Mouse (Mus musculus) embryonic stem cell, embryonic (primary cell): Measurements from ENCODE around the gene Osbpl3.

ENCODE experiments used
- CTCF ChIA-PET, 4 experiments: fragments of 300-600 bp in 2 of 4; fragments of 350-600 bp in 2 of 4; sonication (Branson Sonifier 250); formaldehyde crosslinking; loops; one replicate each; lab custom pipeline; 2022; ENCODE audit warnings: inconsistent platforms in 2 of 4; lab: Charles Lee
- POLR2A ChIA-PET, 4 experiments: fragments of 300-600 bp in 2 of 4; fragments of 350-600 bp in 2 of 4; sonication (Branson Sonifier 250); formaldehyde crosslinking; loops; one replicate each; lab custom pipeline; 2022; ENCODE audit warnings: antibody characterized with exemption in 4 of 4, inconsistent platforms in 1 of 4; lab: Charles Lee

Gene Osbpl3

DNA sequence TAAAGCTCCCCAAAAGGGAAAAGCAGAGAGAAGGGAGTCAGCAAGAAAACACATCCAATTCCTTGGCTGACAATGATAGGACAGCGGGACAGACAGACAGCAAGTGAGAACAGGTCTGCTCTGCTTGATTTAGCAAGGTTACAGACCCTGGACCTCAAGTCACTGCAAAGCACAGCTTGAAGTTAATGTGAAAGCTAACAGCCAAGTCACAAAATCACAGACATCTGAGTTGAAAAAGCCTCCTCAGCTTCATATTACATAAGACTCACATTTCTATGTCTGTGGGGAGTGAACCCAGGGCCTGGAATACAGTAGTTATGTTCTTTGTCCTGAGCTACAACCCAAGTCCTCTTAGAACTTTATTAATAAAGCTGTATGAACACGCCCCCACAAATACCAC is 35.6 kb downstream of the Osbpl3 start:
- ChIA-PET POLR2A (interaction anchor here in 3 of 4 experiments (0.6 to 1.5 kb wide), 6 partner anchors 9 to 39 kb away, joined by 3 to 7 read pairs (median 3); no protein-coding TSS in a partner anchor), CTCF (interaction anchor here in 1 of 4 experiments (1.5 kb wide), 1 partner anchor 108 kb away, joined by 3 read pairs; no protein-coding TSS in a partner anchor)

DNA sequence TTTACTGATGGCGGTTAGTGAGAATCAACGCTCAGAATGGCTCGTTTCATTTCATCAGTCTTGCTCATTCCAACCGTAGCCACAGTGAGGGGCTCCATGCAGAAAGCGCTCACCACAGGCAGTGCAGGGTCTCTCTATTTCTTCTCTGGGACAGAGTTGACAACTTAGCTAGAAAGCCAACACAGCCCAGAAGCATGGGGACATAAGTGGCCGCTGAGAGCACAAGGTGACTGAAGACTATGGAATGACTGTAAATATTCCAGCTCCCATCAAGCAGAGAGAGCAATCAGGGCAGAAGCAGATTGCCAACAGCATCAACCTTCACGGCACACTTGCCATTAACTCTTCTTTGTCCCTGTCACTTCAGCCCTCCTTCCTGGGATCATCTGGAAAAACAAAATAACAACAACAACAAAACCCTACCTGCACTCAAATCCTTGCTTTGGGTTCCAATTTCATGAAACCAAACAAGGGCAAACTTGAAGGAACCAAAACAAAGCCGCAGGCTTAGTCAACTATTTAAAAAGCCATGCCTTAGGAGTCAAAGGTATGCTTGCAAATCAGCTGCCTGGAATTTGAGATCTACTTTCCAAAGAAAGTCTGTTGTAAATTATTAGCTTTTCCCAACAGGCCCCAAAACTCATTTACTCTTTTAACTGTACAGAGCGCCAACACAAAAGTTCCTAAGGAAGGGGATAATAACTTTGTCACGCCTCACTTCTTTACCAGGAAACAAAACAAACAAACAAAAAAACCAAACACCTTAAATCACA is 36.3 kb downstream of the Osbpl3 start:
- CTCF ChIA-PET, result interaction anchor here in 1 of 4 experiments (1.5 kb wide), 1 partner anchor 107 kb away, joined by 3 read pairs; no protein-coding TSS in a partner anchor
- POLR2A ChIA-PET, result interaction anchor here in 2 of 4 experiments (0.6 to 1.5 kb wide), 3 partner anchors 10 to 25 kb away, joined by 3 to 7 read pairs (median 3); no protein-coding TSS in a partner anchor

DNA sequence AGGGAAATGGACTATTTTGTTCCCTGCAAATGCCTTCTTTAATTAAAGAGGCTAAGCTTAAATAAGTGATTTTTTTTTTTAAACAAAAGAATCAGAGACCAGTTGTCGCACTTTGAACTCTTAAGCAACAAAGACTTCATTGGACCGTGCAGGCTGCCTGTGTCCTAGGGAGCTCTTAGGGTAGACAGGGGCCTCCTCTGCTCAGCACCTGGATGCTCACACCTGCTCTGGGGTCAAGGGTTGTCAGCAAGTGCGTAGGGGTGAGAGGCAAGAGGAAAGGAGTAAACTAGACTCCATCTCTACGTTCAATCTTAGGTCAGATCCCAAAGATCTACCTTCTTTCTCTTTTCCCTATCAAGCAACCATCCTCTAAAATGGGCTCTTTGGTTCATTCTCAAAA is 37.0 kb downstream of the Osbpl3 start:
- POLR2A ChIA-PET, result interaction anchor here in 2 of 4 experiments (0.7 to 1.2 kb wide), 3 partner anchors 8 to 15 kb away, joined by 3 to 4 read pairs (median 3); no protein-coding TSS in a partner anchor
- CTCF ChIA-PET, result no interaction called here

DNA sequence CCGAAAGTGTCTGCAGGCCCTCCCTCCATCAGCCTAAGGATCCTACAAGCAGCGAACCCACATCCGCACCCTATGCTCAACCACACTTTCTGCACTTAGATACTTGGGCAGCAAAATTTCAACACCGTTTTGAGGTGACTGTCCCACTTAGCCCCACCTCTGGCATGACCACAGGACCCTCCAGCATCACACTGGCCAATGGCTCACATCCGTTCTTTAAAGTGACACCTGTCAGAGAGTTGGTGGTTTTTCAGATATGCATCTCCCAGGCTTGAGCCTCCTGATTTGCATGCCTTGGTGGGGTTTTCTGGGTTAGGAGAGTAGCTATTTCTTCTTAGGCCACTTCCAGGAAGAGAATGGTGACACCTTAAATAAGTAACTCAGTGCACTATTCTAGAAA is 39.1 kb downstream of the Osbpl3 start:
- ChIA-PET CTCF (no interaction called here), POLR2A (no interaction called here)

DNA sequence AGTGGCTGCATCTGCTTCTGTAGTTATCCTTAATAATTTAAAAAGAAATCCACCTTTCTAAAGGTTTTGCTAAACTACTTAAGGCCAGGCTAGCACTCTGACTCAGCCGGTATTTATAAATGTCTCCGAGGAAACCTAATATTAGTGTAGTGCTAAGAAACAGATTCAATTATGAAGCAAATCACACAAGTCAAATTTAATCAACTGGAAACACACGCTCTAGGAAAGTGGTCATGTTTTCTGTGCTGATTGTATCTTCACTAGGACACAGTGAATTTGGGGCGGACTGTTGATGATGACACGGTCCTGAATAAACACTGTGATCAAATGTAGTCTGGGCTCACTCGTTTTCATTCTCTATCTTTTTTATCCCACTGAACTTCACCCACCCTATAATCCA is 40.6 kb downstream of the Osbpl3 start:
- ChIA-PET CTCF (interaction anchor here in 1 of 4 experiments (0.6 kb wide), 1 partner anchor 18 kb away, joined by 3 read pairs; no protein-coding TSS in a partner anchor), POLR2A (no interaction called here)

DNA sequence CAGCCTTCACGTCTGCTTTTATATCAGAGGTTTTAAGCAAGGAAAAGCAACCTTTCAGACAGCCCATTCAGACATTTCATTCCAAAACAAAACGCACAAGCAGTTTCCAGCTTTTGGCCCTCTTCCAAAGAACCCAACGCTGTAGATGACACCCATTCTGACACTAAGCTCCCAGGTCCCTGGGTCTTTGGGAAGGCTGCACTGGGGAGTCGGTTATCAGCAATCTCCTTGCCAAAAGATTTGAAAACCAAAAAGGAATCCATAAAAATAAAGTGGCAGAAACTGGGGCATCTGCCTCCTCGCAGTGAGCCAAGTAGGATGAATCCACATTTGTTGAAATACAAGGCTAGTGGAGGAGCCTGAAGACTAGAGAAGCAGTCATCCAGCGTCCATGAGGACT is 41.5 kb downstream of the Osbpl3 start:
- POLR2A ChIA-PET, result interaction anchor here in 2 of 4 experiments (0.6 to 2.2 kb wide), 5 partner anchors 16 to 1046 kb away, joined by 3 to 7 read pairs (median 3); partner anchors contain the start of gene Osbpl3 (in 2 of the 2)
- CTCF ChIA-PET, result interaction anchor here in 1 of 4 experiments (0.7 kb wide), 1 partner anchor 102 kb away, joined by 3 read pairs; no protein-coding TSS in a partner anchor

DNA sequence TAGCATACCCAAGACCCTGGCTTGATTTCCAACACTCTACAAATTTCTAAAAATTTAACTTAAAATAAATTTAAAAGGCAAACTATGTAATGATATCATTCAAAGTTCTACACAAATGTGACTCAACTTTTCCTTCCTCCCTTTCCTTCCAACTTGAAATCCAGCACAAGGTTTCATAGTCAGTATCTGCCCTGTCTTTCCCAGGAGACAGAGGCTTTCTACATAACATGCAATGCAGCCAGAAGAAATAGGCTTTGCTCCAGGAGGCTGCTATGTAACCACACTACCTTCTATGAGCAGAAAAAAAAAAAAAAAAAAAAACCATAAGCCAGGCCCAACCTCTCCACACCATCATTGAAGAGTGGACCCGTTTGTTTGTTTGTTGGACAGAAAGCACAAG is 42.6 kb downstream of the Osbpl3 start:
- POLR2A ChIA-PET, result interaction anchor here (0.6 to 2.2 kb wide), 6 partner anchors 17 to 1977 kb away, joined by 3 to 7 read pairs (median 4); partner anchors contain the start of gene Osbpl3 (in 1 of the 4)
- CTCF ChIA-PET, result interaction anchor here in 1 of 4 experiments (0.6 kb wide), 1 partner anchor 41 kb away, joined by 3 read pairs; no protein-coding TSS in a partner anchor

DNA sequence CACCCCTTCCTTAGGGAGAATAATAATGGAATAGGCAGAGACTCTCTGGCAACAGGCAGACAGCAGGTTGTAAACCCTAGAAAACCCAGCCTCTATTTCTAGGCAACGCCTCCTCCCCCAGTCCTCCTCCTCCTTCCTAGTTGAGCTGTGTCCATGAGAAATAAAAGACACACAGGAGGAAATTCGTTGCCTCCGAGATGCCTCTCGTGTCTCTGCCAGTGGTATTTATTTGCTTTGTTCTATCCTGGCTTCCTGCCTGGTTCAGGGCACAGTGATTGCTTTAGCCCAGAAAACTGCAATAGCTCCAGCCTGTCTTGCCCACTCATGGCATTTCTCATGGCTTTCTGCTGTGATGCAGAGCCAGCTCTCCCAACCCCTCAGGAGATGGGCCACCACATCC is 43.8 kb downstream of the Osbpl3 start:
- POLR2A ChIA-PET, result interaction anchor here in 1 of 4 experiments (0.9 kb wide), 1 partner anchor 10 kb away, joined by 3 read pairs; no protein-coding TSS in a partner anchor
- CTCF ChIA-PET, result no interaction called here

DNA sequence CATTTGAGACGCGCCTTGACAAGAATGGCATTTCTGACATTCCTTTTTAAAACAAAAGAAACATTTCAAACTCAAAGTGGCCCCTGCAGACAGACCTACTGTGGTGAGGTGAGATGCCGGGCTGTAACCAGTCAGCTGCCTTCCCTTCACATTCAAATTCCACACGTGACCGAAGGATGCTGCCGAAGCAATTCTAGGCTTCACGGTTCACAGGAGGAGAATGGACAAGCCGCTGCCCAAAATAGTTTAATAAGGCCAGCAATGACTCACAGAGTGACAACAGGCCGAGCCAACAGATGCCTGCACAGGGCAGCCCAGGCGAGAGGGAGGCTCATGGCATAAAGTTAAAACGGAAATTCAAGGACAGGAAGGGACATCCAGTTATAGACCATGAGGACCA is 51.3 kb downstream of the Osbpl3 start:
- POLR2A ChIA-PET, result interaction anchor here in 3 of 4 experiments (0.6 to 1.9 kb wide), 8 partner anchors 11 to 785 kb away, joined by 3 to 10 read pairs (median 4); partner anchors contain the start of genes Cycs (in 1 of the 3) and Osbpl3 (in 1 of the 3)

DNA sequence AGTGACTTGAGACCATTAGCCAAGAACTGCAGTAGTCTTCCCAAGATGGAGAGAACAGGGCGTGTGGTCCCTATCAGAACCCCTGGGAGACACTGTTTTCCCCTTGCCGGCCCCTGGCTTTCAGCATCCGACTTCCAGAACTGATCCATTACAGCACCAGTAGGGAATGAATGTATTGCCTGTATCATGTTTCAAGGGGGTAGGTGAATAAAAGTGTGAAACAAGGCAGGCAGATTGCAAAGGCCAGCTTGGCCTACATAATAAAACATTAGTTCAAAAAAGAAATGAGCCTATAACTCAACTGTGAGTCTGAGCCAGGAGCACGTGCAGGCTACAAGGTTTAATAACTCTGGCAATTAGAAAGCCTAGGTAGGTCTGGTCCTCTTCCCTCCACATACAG is 52.5 kb downstream of the Osbpl3 start:
- POLR2A ChIA-PET, result interaction anchor here in 2 of 4 experiments (0.5 to 1.9 kb wide), 4 partner anchors 22 to 1678 kb away, joined by 5 to 10 read pairs (median 6); partner anchors contain the start of genes Cycs (in 1 of the 2) and Osbpl3 (in 1 of the 2)
- CTCF ChIA-PET, result no interaction called here

More for the DNA sequence above, 51.3 kb downstream of the Osbpl3 start:
- CTCF ChIA-PET, result interaction anchor here in 1 of 4 experiments (0.9 kb wide), 1 partner anchor 96 kb away, joined by 3 read pairs; no protein-coding TSS in a partner anchor

DNA sequence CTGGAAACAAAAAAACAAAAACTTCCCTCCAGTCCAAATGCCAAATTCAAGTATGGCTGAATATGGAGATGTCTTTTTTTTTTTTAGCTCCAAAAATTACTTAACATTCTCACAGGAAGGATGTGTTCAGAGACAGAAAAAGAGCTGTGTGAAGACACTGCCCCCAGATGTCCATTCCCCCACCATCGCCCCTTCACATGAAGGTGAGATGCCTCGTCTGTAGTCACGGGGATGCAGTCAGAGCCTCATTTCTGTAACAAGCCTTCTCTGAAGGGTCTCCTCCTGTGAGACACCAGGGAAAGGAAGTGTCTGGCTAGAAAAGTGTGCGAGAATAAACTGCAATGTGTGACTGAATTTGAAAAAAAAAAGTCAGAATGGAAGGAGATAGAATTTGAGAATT is 53.1 kb downstream of the Osbpl3 start:
- CTCF ChIA-PET, result no interaction called here
- POLR2A ChIA-PET, result interaction anchor here in 1 of 4 experiments (0.6 kb wide), 1 partner anchor 1959 kb away, joined by 3 read pairs; no protein-coding TSS in a partner anchor

DNA sequence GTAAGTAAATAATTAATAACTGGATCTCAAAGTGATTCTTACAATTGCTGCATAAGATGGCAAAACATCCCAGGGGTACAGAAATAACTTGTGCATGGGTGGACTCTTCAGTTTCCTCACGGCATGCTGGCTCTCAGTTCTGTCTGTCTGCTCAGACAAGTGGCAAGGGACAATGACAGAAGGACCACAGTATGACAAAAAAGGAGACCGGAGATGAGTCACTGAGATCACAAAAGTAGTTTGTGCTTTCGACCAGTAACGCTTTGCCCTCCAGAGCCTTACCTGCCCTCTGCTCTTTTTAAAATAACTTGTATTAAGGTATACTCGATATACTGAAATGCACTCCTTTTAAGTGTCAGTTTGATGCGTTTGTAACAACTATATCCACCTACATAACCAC is 55.8 kb downstream of the Osbpl3 start:
- POLR2A ChIA-PET, result no interaction called here
- CTCF ChIA-PET, result interaction anchor here in 1 of 4 experiments (0.6 kb wide), 1 partner anchor 193 kb away, joined by 6 read pairs; no protein-coding TSS in a partner anchor

DNA sequence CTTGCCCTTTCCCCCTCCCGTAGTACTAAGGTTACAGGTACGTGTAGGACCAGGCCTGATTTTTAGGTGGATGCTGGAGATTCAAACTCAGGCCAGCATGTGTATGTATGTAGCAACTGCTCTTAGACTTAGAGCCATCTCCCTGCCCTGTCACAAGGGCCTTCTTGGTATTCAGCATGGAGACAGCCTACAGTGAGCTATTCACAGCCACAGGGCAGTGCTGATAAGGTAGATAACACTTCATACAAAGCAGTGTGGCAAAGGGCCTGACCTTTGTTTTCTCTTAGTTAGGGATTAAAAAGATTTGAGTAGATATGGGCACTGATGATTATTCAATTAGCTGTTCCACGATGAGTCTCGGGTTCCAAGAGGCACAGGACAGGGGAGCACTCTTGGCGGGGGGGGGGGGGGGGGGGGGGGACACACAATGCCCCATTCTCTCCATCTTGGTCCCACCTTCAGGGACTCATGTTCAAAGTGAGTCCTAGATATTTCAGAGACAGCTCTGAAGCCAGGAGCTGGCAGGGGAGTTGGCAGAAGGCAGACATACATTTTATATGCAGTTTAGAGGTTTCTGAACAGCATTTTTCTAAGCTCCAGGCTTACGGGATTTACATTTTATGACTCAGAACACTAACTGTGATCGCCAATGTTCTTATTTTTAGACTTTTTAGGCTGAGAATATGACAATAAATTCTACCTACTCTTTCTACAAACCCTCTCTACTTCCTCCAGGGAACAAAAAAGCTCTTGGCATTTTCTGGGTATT is 56.4 kb downstream of the Osbpl3 start:
- ChIA-PET CTCF (interaction anchor here in 1 of 4 experiments (0.6 kb wide), 1 partner anchor 194 kb away, joined by 6 read pairs; no protein-coding TSS in a partner anchor), POLR2A (interaction anchor here in 3 of 4 experiments (0.6 to 1.0 kb wide), 3 partner anchors 21 to 56 kb away, joined by 3 read pairs; partner anchors contain the start of gene Osbpl3 (in 1 of the 3))

DNA sequence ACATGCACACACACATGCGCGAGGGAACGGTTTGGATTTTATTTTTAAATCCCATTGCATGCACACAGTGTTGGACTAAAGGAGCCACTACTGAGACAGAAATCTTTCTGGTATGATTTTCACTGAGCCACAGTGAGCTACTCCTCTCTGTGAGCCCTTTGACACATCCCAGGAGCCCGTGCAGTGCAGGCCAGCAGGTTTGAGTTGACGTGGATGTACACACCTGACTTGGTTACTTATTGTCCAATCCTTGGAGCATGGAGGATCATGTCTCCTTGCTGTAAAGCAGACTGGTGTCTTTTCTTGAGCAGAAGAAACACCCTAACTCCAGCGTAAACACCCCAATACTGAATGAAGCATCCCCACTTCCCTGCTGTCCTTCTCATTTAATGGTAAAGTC is 57.7 kb downstream of the Osbpl3 start:
- ChIA-PET POLR2A (interaction anchor here in 1 of 4 experiments (1.0 kb wide), 1 partner anchor 20 kb away, joined by 3 read pairs; no protein-coding TSS in a partner anchor), CTCF (interaction anchor here in 1 of 4 experiments (0.6 kb wide), 1 partner anchor 164 kb away, joined by 5 read pairs; no protein-coding TSS in a partner anchor)

DNA sequence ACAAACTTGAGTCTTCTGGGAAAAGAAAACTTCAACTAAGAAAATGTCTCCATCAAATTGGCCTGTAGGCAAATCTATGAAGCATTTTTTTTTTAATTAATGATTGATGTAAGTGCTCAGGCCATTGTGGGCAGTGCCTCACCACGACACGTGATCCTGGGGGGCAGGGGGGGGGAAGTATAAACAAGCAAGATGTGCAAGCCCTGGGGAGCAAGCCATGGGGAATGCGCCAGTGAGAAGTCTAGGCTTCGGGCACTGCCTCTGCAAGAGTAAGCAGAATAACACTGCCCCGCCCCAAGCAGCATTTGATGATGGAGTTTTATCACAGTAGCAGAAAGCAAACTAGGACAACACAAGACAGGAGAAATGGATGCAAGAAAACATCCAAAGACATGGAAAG is 58.9 kb downstream of the Osbpl3 start:
- CTCF ChIA-PET, result interaction anchor here in 2 of 4 experiments (0.6 to 0.7 kb wide), 2 partner anchors 19 to 122 kb away, joined by 3 to 6 read pairs; no protein-coding TSS in a partner anchor
- POLR2A ChIA-PET, result interaction anchor here in 1 of 4 experiments (1.4 kb wide), 1 partner anchor 15 kb away, joined by 4 read pairs; no protein-coding TSS in a partner anchor

DNA sequence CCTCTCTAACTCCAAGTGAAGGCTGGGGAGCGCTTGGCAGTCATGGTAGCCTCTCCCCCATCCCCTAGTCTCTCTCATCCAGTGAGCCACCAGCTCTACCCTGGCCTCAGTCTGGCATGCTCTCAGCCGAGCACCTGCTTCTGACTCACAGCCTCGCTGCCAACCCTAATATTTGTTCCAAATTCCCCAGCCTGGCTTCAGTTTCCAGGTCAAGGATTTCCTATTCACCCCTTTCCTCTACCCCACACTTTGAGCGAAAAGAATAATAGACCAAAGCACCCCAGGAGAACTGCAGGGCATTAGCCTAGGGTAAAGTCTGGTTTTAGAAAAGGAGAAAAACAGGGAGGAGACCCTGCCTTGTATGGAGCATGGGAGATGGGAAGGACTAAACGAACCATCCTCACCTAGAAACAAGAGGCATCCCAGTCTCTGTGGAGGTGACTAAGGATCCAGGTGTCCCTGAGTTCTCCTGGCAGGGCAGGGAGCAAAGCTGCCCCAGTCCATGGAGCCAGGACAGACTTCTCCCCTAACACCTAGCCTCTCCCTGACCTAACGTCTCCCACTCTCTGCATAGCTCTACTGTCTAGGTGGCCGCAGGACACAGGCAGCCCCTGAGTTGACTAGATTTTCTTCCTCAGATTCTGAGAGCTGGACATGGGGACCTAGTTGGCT is 60.2 kb downstream of the Osbpl3 start:
- CTCF ChIA-PET, result no interaction called here
- POLR2A ChIA-PET, result interaction anchor here in 1 of 4 experiments (0.8 to 1.4 kb wide), 2 partner anchors 10 to 13 kb away, joined by 3 to 4 read pairs; no protein-coding TSS in a partner anchor

DNA sequence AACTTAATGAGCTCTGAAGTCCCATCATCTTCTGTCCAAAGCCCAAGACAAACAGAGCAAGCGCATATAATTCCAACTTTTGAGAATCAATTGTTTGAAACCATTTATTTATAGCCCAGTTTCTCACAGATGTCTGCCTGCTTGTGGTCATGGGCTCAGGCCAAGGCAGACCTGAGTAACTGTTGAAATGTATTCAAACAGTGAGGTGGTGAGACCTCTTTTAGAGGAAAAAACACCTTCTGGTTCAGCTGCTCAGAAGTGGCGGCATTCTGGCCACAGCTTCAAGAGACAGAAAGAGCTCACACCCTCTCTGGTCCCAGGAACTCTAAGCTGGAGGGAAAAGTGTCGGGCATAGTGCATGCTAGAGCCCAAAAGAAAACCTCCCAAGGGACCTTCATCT is 61.6 kb downstream of the Osbpl3 start:
- ChIA-PET CTCF (no interaction called here), POLR2A (interaction anchor here in 2 of 4 experiments (1.0 to 1.2 kb wide), 4 partner anchors 10 to 61 kb away, joined by 3 to 4 read pairs (median 3); partner anchors contain the start of gene Osbpl3 (in 1 of the 2))
